Mouse (Mus musculus) erythroblast, embryonic 14.5 days (primary cell): ENCODE measurements around the gene AU018091.

Experiments
- GATA1 ChIP-seq: IDR thresholded peaks from 2 replicates; pipeline ENCODE4 v1.6.1; 2012; ENCODE audit warnings: low read length, inconsistent platforms, mixed read lengths
- TAL1 ChIP-seq: IDR thresholded peaks from 3 replicates; pipeline ENCODE4 v1.6.1; 2012; ENCODE audit warnings: low read length, inconsistent platforms, mixed read lengths

DNA sequence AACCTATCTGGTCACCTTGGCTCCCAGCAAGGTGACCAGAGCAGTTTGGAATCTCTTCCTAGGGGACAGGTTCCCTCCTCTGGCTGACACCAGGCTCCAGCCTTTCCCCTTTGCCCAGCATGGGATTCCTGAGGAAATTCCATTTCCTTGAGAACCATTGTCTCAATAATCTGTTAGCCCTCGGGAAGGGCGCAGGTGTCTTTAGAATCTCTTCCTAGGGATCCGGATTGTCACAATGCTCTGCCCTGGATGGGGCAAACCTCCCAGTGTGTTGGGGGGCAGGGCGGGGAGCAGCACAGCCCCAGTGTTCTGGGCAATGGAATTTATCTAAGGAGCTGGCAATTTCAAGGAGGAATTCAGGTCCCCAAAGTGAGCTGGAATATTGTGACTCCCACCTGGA lies 37.5 kb upstream of the AU018091 start:
- TF ChIP-seq GATA1 = no peak
- TF ChIP-seq TAL1 = no peak
